Mouse (Mus musculus) liver, postnatal 0 days (tissue): ENCODE data around the gene Kif26a.

Source experiments
- CTCF ChIP-seq: sonication (generic); IDR thresholded peaks from 2 replicates; pipeline ENCODE4 v1.5.1; 2016; ENCODE audit warnings: antibody characterized with exemption, low read depth
- EP300 ChIP-seq: IDR thresholded peaks from 2 replicates; pipeline ENCODE4 v1.6.1; 2016; ENCODE audit warnings: antibody characterized with exemption, low read depth, mild to moderate bottlenecking

DNA sequence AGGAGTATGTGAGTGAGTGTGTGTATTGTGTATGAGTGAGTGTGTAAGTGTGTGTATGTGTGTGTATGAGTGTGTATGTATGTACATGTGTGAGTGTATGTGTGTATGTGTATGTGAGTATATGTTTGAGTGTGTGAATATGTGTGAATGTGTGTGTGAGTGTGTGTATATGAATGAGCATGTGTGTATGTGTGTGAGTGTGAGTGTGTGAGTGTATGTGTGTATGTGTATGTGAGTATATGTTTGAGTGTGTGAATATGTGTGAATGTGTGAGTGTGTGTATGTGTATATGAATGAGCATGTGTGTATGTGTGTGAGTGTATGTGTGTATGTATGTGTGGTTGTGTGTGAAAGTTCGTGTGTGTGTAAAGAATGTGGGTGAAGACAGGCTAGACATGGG, 80.2 kb downstream of the Kif26a start:
- TF ChIP-seq EP300 (no peak), CTCF (no peak)
